Mouse (Mus musculus): ENCODE data around the gene Srsf2. TPM values are rescaled to one million over a fixed set of nuclear protein-coding genes. Genes with fewer than 3 reads are reported as not detected.
"Not testable (repeated sequence)": the region's sequence is repeated elsewhere in the genome, so short reads cannot be mapped to it uniquely, and the experiment has no call there.

The Srsf2 gene
- polyA plus RNA-seq, 1 experiment from 2014 or later = 830 TPM

DNA sequence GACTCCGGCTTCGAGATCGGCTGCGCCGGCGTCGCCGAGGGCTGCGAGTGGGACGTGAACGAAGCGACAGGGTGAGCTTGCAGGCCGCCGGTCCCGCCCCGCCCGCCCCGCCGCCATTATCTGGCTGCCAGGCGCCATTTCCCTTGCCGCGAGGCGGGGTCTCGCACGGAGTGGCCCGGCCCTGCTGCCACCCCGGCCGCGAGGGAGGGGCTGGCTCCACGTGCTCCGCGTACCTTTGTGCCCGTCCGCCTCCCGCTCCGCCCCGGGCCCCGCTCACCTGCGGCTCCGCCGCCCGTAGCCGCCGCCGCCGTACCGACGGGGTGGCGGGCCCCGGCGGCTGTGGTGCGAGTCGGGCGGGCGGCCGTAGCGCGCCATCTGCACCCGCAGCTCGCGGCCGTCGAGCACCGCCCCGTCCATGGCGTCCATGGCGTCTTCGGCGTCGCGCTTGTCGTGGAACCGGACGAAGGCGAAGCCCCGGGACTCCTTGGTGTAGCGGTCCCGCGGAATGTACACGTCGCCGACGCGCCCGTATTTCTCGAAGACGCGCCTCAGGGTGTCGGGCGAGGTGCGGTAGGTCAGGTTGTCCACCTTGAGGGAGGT is 503 bp downstream of the Srsf2 start, which contains the start of gene Mfsd11:
Gene Mfsd11, plus strand, starts transcription at position 150 of the 600 bp plus-strand sequence.
- peak within 1 kb of the TSS; percentile 96 for H3K4me3 ChIP-seq
- H3K4me2 ChIP-seq = peak within 1 kb of the TSS; percentile 66
- H3K9ac ChIP-seq = peak within 1 kb of the TSS; percentile 99
- peaks cover 43% of the 10 kb centered on the region for H3K36me3 ChIP-seq
- no peaks in the 10 kb centered on the region for H3K27me3 ChIP-seq
- H3K4me1 ChIP-seq = peaks cover 34% of the 10 kb centered on the region
- H3K27ac ChIP-seq = peak within 1 kb of the TSS; percentile 99
- ATAC-seq (ENCODE audit: insufficient number of reproducible peaks, insufficient read depth, low FRiP score, low TSS enrichment, low read depth) = peak; percentile 65
- WGBS = under 1% methylated on average over 79 of the region's 91 CpGs
- no peaks in the 10 kb centered on the region for H3K9me3 ChIP-seq

GRCm38 (mm10) chr11:116851576-116852290 is 1.2 kb downstream of the Srsf2 start:
- WGBS = under 1% methylated on average over 29 of the region's 29 CpGs
- H3K36me3 ChIP-seq = peaks cover 43% of the 10 kb centered on the region
- no peak for ATAC-seq (ENCODE audit: insufficient number of reproducible peaks, insufficient read depth, low FRiP score, low TSS enrichment, low read depth)

DNA sequence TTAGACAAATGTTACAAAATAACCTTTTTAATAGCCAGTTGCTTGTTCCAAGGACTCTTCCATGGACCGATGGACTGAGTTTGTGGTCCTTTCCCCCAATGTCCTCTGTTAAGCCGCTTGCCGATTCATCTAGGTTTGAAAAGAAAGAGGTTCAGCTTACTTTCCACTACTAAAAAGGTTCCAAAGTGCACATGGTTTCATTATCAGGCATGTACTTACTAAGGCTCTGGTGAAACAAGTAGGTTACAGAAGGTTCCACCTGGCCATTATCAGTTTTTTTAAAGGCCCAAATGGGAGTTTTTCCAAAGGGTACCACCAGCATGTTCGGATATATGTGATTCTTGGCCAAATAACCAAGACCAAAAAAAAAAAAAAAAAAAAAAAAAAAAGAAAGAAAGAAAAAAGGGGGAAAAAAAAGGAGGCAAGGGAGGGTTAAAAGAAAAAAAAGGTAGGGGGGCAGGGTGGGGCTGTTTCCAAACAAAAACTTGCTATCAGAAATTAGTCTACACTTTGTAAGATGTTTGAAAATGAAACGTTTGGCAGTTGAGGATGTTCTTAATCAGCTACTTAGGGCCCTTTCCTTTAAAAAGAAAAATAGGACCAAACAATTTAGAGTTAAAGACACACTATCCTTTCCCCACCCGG is 1.9 kb downstream of the Srsf2 start:
- 27% methylated on average over 6 of the region's 6 CpGs for WGBS
- peaks cover 40% of the 10 kb centered on the region for H3K36me3 ChIP-seq

More at GRCm38 (mm10) chr11:116851576-116852290, 1.2 kb downstream of the Srsf2 start:
- Histone ChIP-seq H3K9ac (peak overlapping the region; percentile 99), H3K9me3 (no peaks in the 10 kb centered on the region), H3K27ac (peak overlapping the region; percentile 99), H3K4me3 (peak overlapping the region; percentile 96), H3K27me3 (no peaks in the 10 kb centered on the region), H3K4me2 (peak overlapping the region; percentile 66), H3K4me1 (peaks cover 33% of the 10 kb centered on the region)

DNA sequence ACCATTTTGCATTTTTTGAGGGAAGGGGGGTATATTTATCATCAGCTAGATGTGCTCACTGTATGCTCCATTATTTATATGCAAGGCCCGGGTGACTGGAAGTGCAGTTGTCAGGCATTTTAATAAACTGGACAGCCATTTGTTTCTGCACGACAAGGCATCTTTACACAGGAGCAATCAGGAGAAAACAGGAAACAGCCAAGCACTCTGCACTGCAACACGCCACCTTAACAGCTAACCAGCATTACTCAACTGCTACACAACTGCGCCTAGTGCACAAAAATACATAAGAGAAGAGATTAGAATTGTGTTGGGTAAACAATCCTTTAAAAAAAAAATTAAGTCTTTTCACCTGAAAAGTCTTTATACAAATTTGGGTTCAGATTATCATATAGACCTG is 2.8 kb downstream of the Srsf2 start:
- H3K4me3 ChIP-seq = peak overlapping the region; percentile 96
- H3K9ac ChIP-seq = no peak overlapping the region
- H3K36me3 ChIP-seq = peaks cover 36% of the 10 kb centered on the region
- H3K4me1 ChIP-seq = peaks cover 49% of the 10 kb centered on the region
- no peak overlapping the region for H3K27ac ChIP-seq
- H3K4me2 ChIP-seq = peak overlapping the region; percentile 66
- 65% methylated on average over 4 of the region's 4 CpGs for WGBS
- H3K9me3 ChIP-seq = no peaks in the 10 kb centered on the region
- H3K27me3 ChIP-seq = no peaks in the 10 kb centered on the region
- no peak for ATAC-seq (ENCODE audit: insufficient number of reproducible peaks, insufficient read depth, low FRiP score, low TSS enrichment, low read depth)

More for the DNA sequence above, 1.9 kb downstream of the Srsf2 start:
- no peaks in the 10 kb centered on the region for H3K9me3 ChIP-seq
- H3K4me2 ChIP-seq = peak overlapping the region; percentile 66
- no peak overlapping the region for H3K27ac ChIP-seq
- H3K4me3 ChIP-seq = peak overlapping the region; percentile 96
- H3K4me1 ChIP-seq = peaks cover 41% of the 10 kb centered on the region
- no peaks in the 10 kb centered on the region for H3K27me3 ChIP-seq
- H3K9ac ChIP-seq = peak overlapping the region; percentile 99
- ATAC-seq (ENCODE audit: insufficient number of reproducible peaks, insufficient read depth, low FRiP score, low TSS enrichment, low read depth) = no peak

DNA sequence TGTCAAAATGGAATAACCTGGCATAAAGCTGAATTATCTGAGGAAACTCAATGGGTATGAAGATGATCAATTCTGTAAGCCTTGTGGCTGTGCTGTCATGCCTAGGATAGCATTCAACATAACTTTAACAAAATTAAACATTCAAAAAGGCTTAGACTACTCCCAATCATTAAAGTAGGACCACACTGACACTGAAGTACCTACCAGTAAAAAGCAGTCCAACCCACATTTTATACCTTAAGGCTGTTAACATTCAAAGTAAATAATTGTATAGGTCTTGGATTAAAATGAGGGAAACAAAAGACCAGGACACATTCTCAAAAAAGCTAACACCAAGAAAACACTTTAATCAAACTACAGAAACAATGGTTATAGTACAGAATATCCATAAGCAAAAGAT is 3.3 kb downstream of the Srsf2 start:
- no peaks in the 10 kb centered on the region for H3K27me3 ChIP-seq
- ATAC-seq (ENCODE audit: insufficient number of reproducible peaks, insufficient read depth, low FRiP score, low TSS enrichment, low read depth) = no peak
- peaks cover 36% of the 10 kb centered on the region for H3K36me3 ChIP-seq
- H3K9me3 ChIP-seq = no peaks in the 10 kb centered on the region
- no peak overlapping the region for H3K9ac ChIP-seq
- H3K4me1 ChIP-seq = peaks cover 46% of the 10 kb centered on the region
- no peak overlapping the region for H3K27ac ChIP-seq
- H3K4me2 ChIP-seq = no peak overlapping the region
- H3K4me3 ChIP-seq = no peak overlapping the region

- H3K27ac ChIP-seq; ATAC-seq (ENCODE audit: insufficient number of reproducible peaks, insufficient read depth, low FRiP score, low TSS enrichment, low read depth); H3K4me2 ChIP-seq; H3K27me3 ChIP-seq; H3K9ac ChIP-seq; H3K9me3 ChIP-seq; H3K4me3 ChIP-seq: not testable (repeated sequence)
- H3K36me3 ChIP-seq = peaks cover 36% of the 10 kb centered on the region
- H3K4me1 ChIP-seq = peaks cover 49% of the 10 kb centered on the region
- 71% methylated on average over 2 of the region's 2 CpGs for WGBS
Observed at GRCm38 (mm10) chr11:116848877-116849178, 4.1 kb downstream of the Srsf2 start.

DNA sequence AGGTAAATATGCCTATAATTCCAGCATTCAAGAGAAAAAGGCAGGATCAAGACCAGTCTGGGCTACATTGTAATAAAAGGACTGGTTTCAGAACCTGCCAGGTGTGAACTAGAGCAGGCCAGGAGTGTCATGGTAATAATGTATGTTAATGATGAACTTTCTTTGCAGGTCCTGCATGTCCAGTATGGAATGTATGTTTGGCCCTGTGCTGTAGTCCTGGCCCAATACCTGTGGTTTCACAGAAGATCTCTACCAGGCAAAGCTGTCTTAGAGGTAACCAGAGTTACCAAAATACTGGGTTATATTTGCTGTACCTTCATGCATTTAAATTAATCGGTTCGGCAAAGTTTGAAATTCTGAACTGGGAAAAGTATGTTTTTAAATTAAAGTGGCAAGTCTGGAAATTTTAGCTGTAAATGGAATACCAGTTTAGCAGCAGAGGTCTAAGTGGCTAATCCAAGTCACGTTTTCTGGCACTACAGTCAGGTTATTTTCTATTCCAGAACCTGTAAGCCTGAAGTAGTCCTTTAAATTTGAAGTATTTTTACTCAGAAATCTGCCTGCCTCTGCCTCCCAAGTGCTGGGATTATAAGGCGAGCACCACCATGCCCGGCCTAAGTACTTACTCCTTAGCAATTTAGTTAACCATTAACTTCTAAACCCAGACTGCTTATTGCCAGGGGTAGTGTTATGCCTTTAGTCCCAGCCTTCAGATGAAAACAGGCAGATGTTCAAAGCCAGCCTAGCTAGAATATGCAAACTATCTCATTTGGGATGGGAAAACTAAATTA is 4.6 kb downstream of the Srsf2 start:
- Histone ChIP-seq H3K9me3 (no peaks in the 10 kb centered on the region), H3K27ac (no peak overlapping the region), H3K27me3 (no peaks in the 10 kb centered on the region), H3K4me1 (peaks cover 49% of the 10 kb centered on the region), H3K4me2 (no peak overlapping the region), H3K4me3 (no peak overlapping the region), H3K9ac (no peak overlapping the region), H3K36me3 (peaks cover 36% of the 10 kb centered on the region)
- no peak for ATAC-seq (ENCODE audit: insufficient number of reproducible peaks, insufficient read depth, low FRiP score, low TSS enrichment, low read depth)
- WGBS = 76% methylated on average over 5 of the region's 5 CpGs

DNA sequence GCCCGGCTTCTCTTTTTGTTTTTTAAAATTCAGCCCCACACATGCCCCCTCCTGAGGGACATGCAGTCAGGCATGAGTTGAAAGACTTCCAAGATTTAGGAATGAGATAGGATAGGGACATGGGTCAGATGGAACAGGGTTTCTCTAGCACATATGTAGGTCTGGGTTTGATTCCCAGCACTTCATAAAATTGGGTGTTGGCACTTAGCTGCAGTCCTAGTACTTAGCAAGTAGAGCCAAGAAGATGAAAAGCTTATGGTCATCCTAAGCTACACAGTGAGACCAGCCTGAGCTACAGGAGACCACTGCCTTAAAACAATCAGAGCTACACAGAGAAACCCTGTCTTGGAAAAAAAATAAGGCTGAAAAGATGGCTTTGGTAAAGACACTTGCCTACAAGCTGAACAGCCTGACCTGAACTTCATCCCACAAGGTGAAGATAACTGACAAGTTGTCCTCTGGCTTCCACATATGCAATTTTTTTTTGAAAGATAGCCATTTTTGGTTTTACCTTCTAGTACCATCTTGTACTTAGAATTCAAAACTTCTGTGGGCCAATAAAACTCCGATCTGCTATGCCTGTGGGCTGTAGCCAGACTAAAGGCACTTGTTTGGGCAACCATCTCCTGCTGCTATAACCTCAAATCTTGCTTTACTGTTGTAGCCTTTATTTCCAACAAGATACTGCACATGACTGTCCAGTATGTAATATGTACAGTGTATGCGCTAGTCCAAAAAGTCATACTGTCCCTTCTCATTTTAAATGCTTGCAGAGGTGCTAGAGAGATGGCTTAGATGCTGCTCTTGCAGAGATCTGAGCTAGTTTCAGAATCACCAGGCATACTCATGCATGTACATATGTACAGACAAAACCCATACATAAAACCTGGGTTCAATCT is 5.5 kb downstream of the Srsf2 start:
- H3K36me3 ChIP-seq = peaks cover 36% of the 10 kb centered on the region
- no peak overlapping the region for H3K4me2 ChIP-seq
- H3K4me1 ChIP-seq = peaks cover 49% of the 10 kb centered on the region
- no peak overlapping the region for H3K4me3 ChIP-seq
- 92% methylated on average over 3 of the region's 3 CpGs for WGBS
- H3K27me3 ChIP-seq = no peaks in the 10 kb centered on the region
- H3K27ac ChIP-seq = peak overlapping the region; percentile 55
- H3K9me3 ChIP-seq = no peaks in the 10 kb centered on the region
- no peak overlapping the region for H3K9ac ChIP-seq
- ATAC-seq (ENCODE audit: insufficient number of reproducible peaks, insufficient read depth, low FRiP score, low TSS enrichment, low read depth) = no peak

DNA sequence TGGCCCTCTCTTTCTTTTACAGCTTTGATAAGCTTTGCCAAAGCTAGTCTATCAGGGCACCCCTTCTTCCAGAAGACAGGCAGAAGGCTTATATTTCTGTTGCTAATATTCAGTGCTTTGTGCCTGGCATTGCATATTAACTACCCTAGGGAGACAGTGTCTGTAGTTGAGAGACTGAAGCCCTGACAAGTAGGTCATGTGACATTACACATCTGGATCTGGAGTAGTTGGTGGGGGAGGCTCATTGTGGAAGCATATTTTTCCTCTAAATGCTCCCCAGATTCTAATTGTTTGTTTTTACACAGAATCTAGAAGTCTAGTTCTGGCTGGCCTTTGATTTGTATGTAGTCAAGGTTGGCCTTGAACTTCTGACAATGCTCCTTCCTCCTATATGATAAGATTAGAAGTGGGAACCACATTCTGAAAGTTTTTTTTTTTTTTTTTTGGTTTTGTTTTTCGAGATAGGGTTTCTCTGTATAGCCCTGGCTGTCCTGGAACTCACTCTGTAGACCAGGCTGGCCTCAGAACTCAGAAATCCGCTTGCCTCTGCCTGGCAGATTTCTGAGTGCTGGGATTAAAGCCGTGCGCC is 6.2 kb downstream of the Srsf2 start:
- Histone ChIP-seq H3K27me3 (no peaks in the 10 kb centered on the region), H3K27ac (peak overlapping the region; percentile 55), H3K4me1 (peaks cover 50% of the 10 kb centered on the region), H3K9me3 (no peaks in the 10 kb centered on the region), H3K4me2 (0 out of 2 replicates have a peak overlapping the region, but pooled peaks have one; percentile 16), H3K36me3 (peaks cover 34% of the 10 kb centered on the region), H3K9ac (no peak overlapping the region; the same call in 1 of the 2 replicates), H3K4me3 (no peak overlapping the region)
- ATAC-seq (ENCODE audit: insufficient number of reproducible peaks, insufficient read depth, low FRiP score, low TSS enrichment, low read depth) = no peak
- WGBS = 74% methylated on average over 4 of the region's 4 CpGs

All from embryonic facial prominence, embryonic 13.5 days (tissue).